Mouse (Mus musculus): Measurements from ENCODE around the gene Mical3. TPM values are rescaled to one million over a fixed set of nuclear protein-coding genes. Genes with fewer than 3 reads are reported as not detected.
A peak's percentile ranks its signal among the peaks of the same experiment; 100 is the strongest.

Gene Mical3
- total RNA-seq, 1 experiment: 30.0 TPM

- no peak overlapping the region for H3K4me3 ChIP-seq (ENCODE audit: insufficient read depth in 1 of 2, low read depth in 1 of 2, low read length in 2 of 2, poor library complexity in 1 of 2, severe bottlenecking in 1 of 2)
- no peaks in the 10 kb centered on the region for H3K9me3 ChIP-seq (ENCODE audit: control insufficient read depth, insufficient read depth, low read depth, low read length)
- no peak overlapping the region for H3K27ac ChIP-seq (ENCODE audit: insufficient read depth, low read depth, low read length, poor library complexity, severe bottlenecking)
- TF ChIP-seq MAFK (IDR thresholded peaks at IDR 0.05; ENCODE audit: insufficient read depth, low read depth, low read length) (no peak), CHD2 (IDR thresholded peaks at IDR 0.05; ENCODE audit: low read depth, low read length) (no peak), HCFC1 (IDR thresholded peaks at IDR 0.05; ENCODE audit: borderline replicate concordance, insufficient read depth, low read length) (no peak), ZNF384 (IDR thresholded peaks at IDR 0.05; ENCODE audit: low read depth, low read length) (0 out of 2 replicates have a peak, but pooled peaks have one; percentile 12)
- in situ Hi-C loops (cut with MboI; ENCODE audit: low sequenced_read_pairs in 2 of 2, unreplicated experiment in 2 of 2): no loop called here
- H3K4me1 ChIP-seq (ENCODE audit: control insufficient read depth in 2 of 2, insufficient read depth in 2 of 2, low read length in 2 of 2, poor library complexity in 1 of 2): peaks cover 3 to 13% of the 10 kb centered on the region in 2 experiments; a peak in 3 of 4 replicates
- H3K9ac ChIP-seq (ENCODE audit: insufficient read depth, low read depth, low read length, poor library complexity, severe bottlenecking): no peak overlapping the region
- no peaks in the 10 kb centered on the region; the same call in 1 of the 2 replicates for H3K36me3 ChIP-seq (ENCODE audit: control insufficient read depth, insufficient read depth, low read length, poor library complexity, severe bottlenecking)
- DNase-seq (ENCODE audit: low read depth, low spot score): no peak
These were observed 48.7 kb downstream of the Mical3 start for GRCm38 (mm10) chr6:121082094-121082473.

DNA sequence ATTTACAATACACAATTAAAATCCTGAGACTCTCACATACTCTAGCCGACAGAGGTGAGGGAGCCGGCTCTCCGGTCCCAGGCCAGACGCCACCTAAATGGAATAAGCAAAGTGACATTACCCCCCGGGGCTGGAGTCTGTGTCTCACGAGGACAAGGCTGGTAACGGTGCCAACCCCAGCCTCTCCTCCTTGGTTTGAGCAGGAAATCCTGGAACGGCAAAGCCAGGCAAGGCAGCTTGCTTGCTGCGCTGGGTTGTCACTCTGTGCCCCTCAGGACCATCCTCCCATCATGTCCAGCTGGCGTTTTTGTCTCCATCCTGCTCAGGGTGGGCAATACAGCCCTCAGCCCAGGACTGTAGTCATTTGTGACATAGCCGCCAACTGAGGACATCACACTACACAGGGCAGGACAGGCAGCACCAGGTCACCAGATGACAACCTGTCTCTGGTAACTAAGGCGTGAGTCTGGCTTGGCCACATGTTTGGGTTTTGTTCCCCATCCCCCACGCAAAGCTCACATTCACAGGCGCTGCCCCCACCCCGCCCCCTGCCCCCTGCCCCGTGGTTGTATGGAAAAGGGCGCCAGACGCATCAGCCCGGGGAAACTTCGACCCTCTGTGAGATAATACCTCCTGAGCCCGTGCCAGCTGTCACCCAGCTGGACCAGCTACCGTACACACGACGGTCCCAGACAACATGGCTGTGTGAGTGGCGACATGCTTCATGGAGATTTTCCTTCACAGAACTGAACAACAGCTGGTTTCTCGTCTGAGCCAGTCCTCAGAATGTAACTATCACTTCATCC, 49.3 kb downstream of the Mical3 start:
- no peak for DNase-seq (ENCODE audit: low read depth, low spot score)
- H3K4me3 ChIP-seq (ENCODE audit: insufficient read depth in 1 of 2, low read depth in 1 of 2, low read length in 2 of 2, poor library complexity in 1 of 2, severe bottlenecking in 1 of 2): no peak overlapping the region
- H3K36me3 ChIP-seq (ENCODE audit: control insufficient read depth, insufficient read depth, low read length, poor library complexity, severe bottlenecking): no peaks in the 10 kb centered on the region; the same call in 1 of the 2 replicates
- H3K9me3 ChIP-seq (ENCODE audit: control insufficient read depth, insufficient read depth, low read depth, low read length): no peaks in the 10 kb centered on the region
- TF ChIP-seq HCFC1 (IDR thresholded peaks at IDR 0.05; ENCODE audit: borderline replicate concordance, insufficient read depth, low read length) (no peak), ZNF384 (IDR thresholded peaks at IDR 0.05; ENCODE audit: low read depth, low read length) (no peak), CHD2 (IDR thresholded peaks at IDR 0.05; ENCODE audit: low read depth, low read length) (no peak), MAFK (IDR thresholded peaks at IDR 0.05; ENCODE audit: insufficient read depth, low read depth, low read length) (no peak), ZC3H11A (IDR thresholded peaks at IDR 0.05; ENCODE audit: borderline replicate concordance, low read depth, low read length) (no peak)
- no peak overlapping the region for H3K9ac ChIP-seq (ENCODE audit: insufficient read depth, low read depth, low read length, poor library complexity, severe bottlenecking)
- in situ Hi-C loops (cut with MboI; ENCODE audit: low sequenced_read_pairs in 2 of 2, unreplicated experiment in 2 of 2): no loop called here
- H3K27ac ChIP-seq (ENCODE audit: insufficient read depth, low read depth, low read length, poor library complexity, severe bottlenecking): no peak overlapping the region
- H3K4me1 ChIP-seq (ENCODE audit: control insufficient read depth in 2 of 2, insufficient read depth in 2 of 2, low read length in 2 of 2, poor library complexity in 1 of 2): peaks cover 3 to 13% of the 10 kb centered on the region in 2 experiments; a peak in 3 of 4 replicates

- in situ Hi-C loops (cut with MboI; ENCODE audit: low sequenced_read_pairs in 2 of 2, unreplicated experiment in 2 of 2): no loop called here
- TF ChIP-seq ZNF384 (IDR thresholded peaks at IDR 0.05; ENCODE audit: low read depth, low read length) (no peak), ZC3H11A (IDR thresholded peaks at IDR 0.05; ENCODE audit: borderline replicate concordance, low read depth, low read length) (no peak), MAFK (IDR thresholded peaks at IDR 0.05; ENCODE audit: insufficient read depth, low read depth, low read length) (no peak), HCFC1 (IDR thresholded peaks at IDR 0.05; ENCODE audit: borderline replicate concordance, insufficient read depth, low read length) (no peak), CHD2 (IDR thresholded peaks at IDR 0.05; ENCODE audit: low read depth, low read length) (no peak)
- H3K27ac ChIP-seq (ENCODE audit: insufficient read depth, low read depth, low read length, poor library complexity, severe bottlenecking): no peak overlapping the region
- H3K36me3 ChIP-seq (ENCODE audit: control insufficient read depth, insufficient read depth, low read length, poor library complexity, severe bottlenecking): no peaks in the 10 kb centered on the region; the same call in 1 of the 2 replicates
- DNase-seq (ENCODE audit: low read depth, low spot score): no peak
- peaks cover 3 to 8% of the 10 kb centered on the region in 2 experiments; a peak in 3 of 4 replicates for H3K4me1 ChIP-seq (ENCODE audit: control insufficient read depth in 2 of 2, insufficient read depth in 2 of 2, low read length in 2 of 2, poor library complexity in 1 of 2)
- H3K4me3 ChIP-seq (ENCODE audit: insufficient read depth in 1 of 2, low read depth in 1 of 2, low read length in 2 of 2, poor library complexity in 1 of 2, severe bottlenecking in 1 of 2): no peak overlapping the region
- H3K9ac ChIP-seq (ENCODE audit: insufficient read depth, low read depth, low read length, poor library complexity, severe bottlenecking): no peak overlapping the region
- no peaks in the 10 kb centered on the region for H3K9me3 ChIP-seq (ENCODE audit: control insufficient read depth, insufficient read depth, low read depth, low read length)
These were observed 52.6 kb downstream of the Mical3 start for GRCm38 (mm10) chr6:121078175-121078574.

DNA sequence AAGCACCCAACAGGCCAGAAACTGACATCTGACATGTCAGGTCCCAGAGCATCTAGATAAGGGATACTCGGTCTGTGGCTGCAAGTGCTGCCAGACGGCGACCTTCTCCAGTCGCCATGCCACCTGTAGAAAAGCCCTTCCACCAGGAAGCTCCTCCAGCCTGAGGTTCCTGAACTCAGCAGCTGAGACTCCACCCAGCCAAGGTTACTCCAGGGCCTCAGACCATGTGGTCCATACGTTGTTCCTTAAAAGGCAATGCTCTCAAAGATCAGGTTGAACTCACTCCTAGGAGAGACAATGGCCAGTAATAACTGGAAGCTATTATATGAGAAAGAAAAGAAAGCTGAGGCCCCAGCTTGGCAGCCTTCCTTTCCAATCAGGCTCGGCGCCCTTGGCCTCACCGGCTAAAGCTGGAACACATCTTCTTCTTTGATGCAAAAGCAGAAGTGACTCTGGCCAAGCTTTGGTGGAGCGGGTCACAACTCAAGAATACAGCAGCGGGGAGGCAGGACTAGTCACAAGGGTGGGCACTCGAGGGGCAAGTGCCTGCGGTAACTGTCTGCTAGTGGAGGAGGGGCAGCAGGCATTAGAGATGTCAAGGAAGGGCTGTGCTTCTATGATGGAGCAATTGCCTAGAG, 53.8 kb downstream of the Mical3 start:
- Histone ChIP-seq H3K4me3 (ENCODE audit: insufficient read depth in 1 of 2, low read depth in 1 of 2, low read length in 2 of 2, poor library complexity in 1 of 2, severe bottlenecking in 1 of 2) (no peak overlapping the region), H3K9ac (ENCODE audit: insufficient read depth, low read depth, low read length, poor library complexity, severe bottlenecking) (no peak overlapping the region), H3K9me3 (ENCODE audit: control insufficient read depth, insufficient read depth, low read depth, low read length) (no peaks in the 10 kb centered on the region), H3K36me3 (ENCODE audit: control insufficient read depth, insufficient read depth, low read length, poor library complexity, severe bottlenecking) (no peaks in the 10 kb centered on the region; the same call in 1 of the 2 replicates), H3K27ac (ENCODE audit: insufficient read depth, low read depth, low read length, poor library complexity, severe bottlenecking) (no peak overlapping the region), H3K4me1 (ENCODE audit: control insufficient read depth in 2 of 2, insufficient read depth in 2 of 2, low read length in 2 of 2, poor library complexity in 1 of 2) (peaks cover 3 to 6% of the 10 kb centered on the region in 2 experiments; a peak in 3 of 4 replicates)
- no peak for TF ChIP-seq MAFK (IDR thresholded peaks at IDR 0.05; ENCODE audit: insufficient read depth, low read depth, low read length)
- no peak for TF ChIP-seq CHD2 (IDR thresholded peaks at IDR 0.05; ENCODE audit: low read depth, low read length)
- no peak for TF ChIP-seq ZC3H11A (IDR thresholded peaks at IDR 0.05; ENCODE audit: borderline replicate concordance, low read depth, low read length)
- no peak for TF ChIP-seq ZNF384 (IDR thresholded peaks at IDR 0.05; ENCODE audit: low read depth, low read length)
- no peak for TF ChIP-seq HCFC1 (IDR thresholded peaks at IDR 0.05; ENCODE audit: borderline replicate concordance, insufficient read depth, low read length)
- in situ Hi-C loops (cut with MboI; ENCODE audit: low sequenced_read_pairs in 2 of 2, unreplicated experiment in 2 of 2): no loop called here
- DNase-seq (ENCODE audit: low read depth, low spot score): no peak

Data from ES-E14 (cell line).